Mouse (Mus musculus): ENCODE results near the gene Ctnna3. TPM values are rescaled to one million over a fixed set of nuclear protein-coding genes. Genes with fewer than 3 reads are reported as not detected.

The Ctnna3 gene
- polyA plus RNA-seq, 1 experiment from 2014 or later: not detected

- H3K27me3 ChIP-seq: no peaks in the 10 kb centered on the region
- ChIA-PET CTCF (interaction anchor here (1.1 kb wide), 1 partner anchor 11 kb away, joined by 3 read pairs; no protein-coding TSS in a partner anchor), POLR2A (no interaction called here)
- ATAC-seq (peak; percentile 95), DNase-seq (ENCODE audit: low read depth, low spot score) (peak; percentile 38)
- in situ Hi-C loops (cut with MboI; ENCODE audit: low pct_unique_long_range_greater_than_20kb): loop anchor here (25.0 kb wide), 1 partner anchor 1686 kb away; no protein-coding TSS in a partner anchor
- no peak for TF ChIP-seq CTCF (IDR thresholded peaks at IDR 0.05)
Measured at GRCm38 (mm10) chr10:64076410-64077052, 646.6 kb downstream of the Ctnna3 start.

- in situ Hi-C loops (cut with MboI; ENCODE audit: low pct_unique_long_range_greater_than_20kb): loop anchor here (25.0 kb wide), 1 partner anchor 1680 kb away; no protein-coding TSS in a partner anchor
- no peak for TF ChIP-seq CTCF (IDR thresholded peaks at IDR 0.05)
- CTCF ChIA-PET: no interaction called here
- POLR2A ChIA-PET: no interaction called here
- ATAC-seq: no peak
- DNase-seq (ENCODE audit: low read depth, low spot score): no peak
- H3K27me3 ChIP-seq: no peaks in the 10 kb centered on the region
Measured at GRCm38 (mm10) chr10:64082345-64082744, 652.4 kb downstream of the Ctnna3 start.

- ChIA-PET POLR2A (no interaction called here), CTCF (no interaction called here)
- DNase-seq (ENCODE audit: low read depth, low spot score): no peak
- ATAC-seq: no peak
- TF ChIP-seq CTCF (IDR thresholded peaks at IDR 0.05): no peak
- H3K27me3 ChIP-seq: no peaks in the 10 kb centered on the region
- in situ Hi-C loops (cut with MboI; ENCODE audit: low pct_unique_long_range_greater_than_20kb): loop anchor here (25.0 kb wide), 1 partner anchor 1678 kb away; no protein-coding TSS in a partner anchor
Measured at GRCm38 (mm10) chr10:64083813-64084212, 653.9 kb downstream of the Ctnna3 start.

- ChIA-PET POLR2A (no interaction called here), CTCF (no interaction called here)
- TF ChIP-seq CTCF (IDR thresholded peaks at IDR 0.05): peak; percentile 78
- ATAC-seq (no peak), DNase-seq (ENCODE audit: low read depth, low spot score) (no peak)
- in situ Hi-C loops (cut with MboI; ENCODE audit: low pct_unique_long_range_greater_than_20kb): loop anchor here (25.0 kb wide), 1 partner anchor 1678 kb away; no protein-coding TSS in a partner anchor
- no peaks in the 10 kb centered on the region for H3K27me3 ChIP-seq
Measured at GRCm38 (mm10) chr10:64084465-64084864, 654.6 kb downstream of the Ctnna3 start.

GRCm38 (mm10) chr10:64086183-64086566 is 656.3 kb downstream of the Ctnna3 start:
- ATAC-seq: no peak
- CTCF ChIA-PET: interaction anchor here (1.5 kb wide), 1 partner anchor 12 kb away, joined by 3 read pairs; no protein-coding TSS in a partner anchor
- TF ChIP-seq CTCF (IDR thresholded peaks at IDR 0.05): no peak
- in situ Hi-C loops (cut with MboI; ENCODE audit: low pct_unique_long_range_greater_than_20kb): loop anchor here (5.0 to 25.0 kb wide), 2 partner anchors 504 to 1676 kb away; no protein-coding TSS in a partner anchor
- no peak for DNase-seq (ENCODE audit: low read depth, low spot score)
- POLR2A ChIA-PET: no interaction called here
- H3K27me3 ChIP-seq: no peaks in the 10 kb centered on the region

GRCm38 (mm10) chr10:64086567-64087391 is 656.9 kb downstream of the Ctnna3 start:
- ATAC-seq: no peak
- DNase-seq (ENCODE audit: low read depth, low spot score): no peak
- CTCF ChIA-PET: no interaction called here

GRCm38 (mm10) chr10:64087521-64087920 is 657.6 kb downstream of the Ctnna3 start:
- no peak for DNase-seq (ENCODE audit: low read depth, low spot score)
- ChIA-PET POLR2A (no interaction called here), CTCF (interaction anchor here (1.0 kb wide), 1 partner anchor 11 kb away, joined by 3 read pairs; no protein-coding TSS in a partner anchor)
- TF ChIP-seq CTCF (IDR thresholded peaks at IDR 0.05): no peak
- H3K27me3 ChIP-seq: no peaks in the 10 kb centered on the region
- in situ Hi-C loops (cut with MboI; ENCODE audit: low pct_unique_long_range_greater_than_20kb): loop anchor here (5.0 to 25.0 kb wide), 2 partner anchors 505 to 1675 kb away; no protein-coding TSS in a partner anchor
- ATAC-seq: no peak

More at GRCm38 (mm10) chr10:64086567-64087391, 656.9 kb downstream of the Ctnna3 start:
- POLR2A ChIA-PET: no interaction called here
- in situ Hi-C loops (cut with MboI; ENCODE audit: low pct_unique_long_range_greater_than_20kb): loop anchor here (5.0 to 25.0 kb wide), 2 partner anchors 504 to 1676 kb away; no protein-coding TSS in a partner anchor
- H3K27me3 ChIP-seq: no peaks in the 10 kb centered on the region
- no peak for TF ChIP-seq CTCF (IDR thresholded peaks at IDR 0.05)

- no peak for TF ChIP-seq CTCF (IDR thresholded peaks at IDR 0.05)
- H3K27me3 ChIP-seq: no peaks in the 10 kb centered on the region
- in situ Hi-C loops (cut with MboI; ENCODE audit: low pct_unique_long_range_greater_than_20kb): loop anchor here (5.0 to 25.0 kb wide), 2 partner anchors 506 to 1674 kb away; no protein-coding TSS in a partner anchor
- ATAC-seq (no peak), DNase-seq (ENCODE audit: low read depth, low spot score) (no peak)
- CTCF ChIA-PET: interaction anchor here (1.0 to 1.2 kb wide), 2 partner anchors 11 to 313 kb away, joined by 3 read pairs; no protein-coding TSS in a partner anchor
- POLR2A ChIA-PET: no interaction called here
Measured at GRCm38 (mm10) chr10:64087936-64088773, 658.3 kb downstream of the Ctnna3 start.

GRCm38 (mm10) chr10:64088774-64089460 is 659.0 kb downstream of the Ctnna3 start:
- no peaks in the 10 kb centered on the region for H3K27me3 ChIP-seq
- DNase-seq (ENCODE audit: low read depth, low spot score) (no peak), ATAC-seq (no peak)
- in situ Hi-C loops (cut with MboI; ENCODE audit: low pct_unique_long_range_greater_than_20kb): loop anchor here (5.0 to 25.0 kb wide), 2 partner anchors 507 to 1673 kb away; no protein-coding TSS in a partner anchor
- CTCF ChIA-PET: interaction anchor here (1.2 kb wide), 1 partner anchor 312 kb away, joined by 3 read pairs; no protein-coding TSS in a partner anchor
- TF ChIP-seq CTCF (IDR thresholded peaks at IDR 0.05): no peak
- POLR2A ChIA-PET: no interaction called here
